Mouse (Mus musculus) intestine, embryonic 16.5 days (tissue): ENCODE results near the gene Igsf10. TPM values are rescaled to one million over a fixed set of nuclear protein-coding genes. Genes with fewer than 3 reads are reported as not detected.
"Not testable (repeated sequence)": the region's sequence is repeated elsewhere in the genome, so short reads cannot be mapped to it uniquely, and the experiment has no call there.

Experiments used
- ATAC-seq: fragments of 200-750 bp; cut with Nextera tagmentation; 2 replicates; pipeline ENCODE4 v1.8.0; 2017; ENCODE audit warnings: moderate TSS enrichment, moderate library complexity
- H3K27ac ChIP-seq: fragments of 300-500 bp; sonication (generic); 2 replicates; pipeline ENCODE4 v1.5.1; 2014; ENCODE audit warnings: mild to moderate bottlenecking, low read length
- H3K27me3 ChIP-seq: fragments of 300-500 bp; sonication (generic); replicated peaks from 2 replicates; pipeline ENCODE4 v1.6.1; 2014; ENCODE audit warnings: low read length, control low read depth, mixed read lengths; ENCODE audit not compliant: control insufficient read depth, insufficient read depth
- H3K36me3 ChIP-seq: fragments of 300-500 bp; sonication (generic); 2 replicates; pipeline ENCODE4 v1.6.1; 2014; ENCODE audit warnings: low read length, control low read depth; ENCODE audit not compliant: control insufficient read depth, insufficient read depth
- H3K4me1 ChIP-seq: fragments of 300-500 bp; sonication (generic); 2 replicates; pipeline ENCODE4 v1.6.1; 2014; ENCODE audit warnings: low read length, control low read depth, mixed read lengths; ENCODE audit not compliant: control insufficient read depth, insufficient read depth
- H3K4me2 ChIP-seq: fragments of 300-500 bp; sonication (generic); 2 replicates; pipeline ENCODE4 v1.6.1; 2014; ENCODE audit warnings: low read depth, low read length, control low read depth
- H3K4me3 ChIP-seq: fragments of 300-500 bp; sonication (generic); 2 replicates; pipeline ENCODE4 v1.5.1; 2014; ENCODE audit warnings: mild to moderate bottlenecking, low read length
- H3K9ac ChIP-seq: fragments of 300-500 bp; sonication (generic); 2 replicates; pipeline ENCODE4 v1.6.1; 2014; ENCODE audit warnings: low read depth, low read length
- H3K9me3 ChIP-seq: fragments of 300-500 bp; sonication (generic); 2 replicates; pipeline ENCODE4 v1.6.1; 2016; ENCODE audit warnings: low read length, control low read depth; ENCODE audit not compliant: control insufficient read depth
- WGBS: fragments of 180-500 bp; shearing (Covaris S2); extraction: QIAGEN DNeasy Blood & Tissue Kit; methylation state at CpG from one replicate; pipeline ENCODE4 v1.1.7; 2014; 5-methylcytosine and 5-hydroxymethylcytosine counted together
- polyA plus RNA-seq: library from polyadenylated mRNA; unstranded; fragments of >200 nt; fragmentation: Nextera tagmentation; extraction: Ambion mirVana; gene quantifications from 2 replicates; pipeline ENCODE4 v1.2.1, GENCODE M21; 2015

Igsf10 gene
- 4.9 and 5.3 TPM in 2 replicates for polyA plus RNA-seq

DNA sequence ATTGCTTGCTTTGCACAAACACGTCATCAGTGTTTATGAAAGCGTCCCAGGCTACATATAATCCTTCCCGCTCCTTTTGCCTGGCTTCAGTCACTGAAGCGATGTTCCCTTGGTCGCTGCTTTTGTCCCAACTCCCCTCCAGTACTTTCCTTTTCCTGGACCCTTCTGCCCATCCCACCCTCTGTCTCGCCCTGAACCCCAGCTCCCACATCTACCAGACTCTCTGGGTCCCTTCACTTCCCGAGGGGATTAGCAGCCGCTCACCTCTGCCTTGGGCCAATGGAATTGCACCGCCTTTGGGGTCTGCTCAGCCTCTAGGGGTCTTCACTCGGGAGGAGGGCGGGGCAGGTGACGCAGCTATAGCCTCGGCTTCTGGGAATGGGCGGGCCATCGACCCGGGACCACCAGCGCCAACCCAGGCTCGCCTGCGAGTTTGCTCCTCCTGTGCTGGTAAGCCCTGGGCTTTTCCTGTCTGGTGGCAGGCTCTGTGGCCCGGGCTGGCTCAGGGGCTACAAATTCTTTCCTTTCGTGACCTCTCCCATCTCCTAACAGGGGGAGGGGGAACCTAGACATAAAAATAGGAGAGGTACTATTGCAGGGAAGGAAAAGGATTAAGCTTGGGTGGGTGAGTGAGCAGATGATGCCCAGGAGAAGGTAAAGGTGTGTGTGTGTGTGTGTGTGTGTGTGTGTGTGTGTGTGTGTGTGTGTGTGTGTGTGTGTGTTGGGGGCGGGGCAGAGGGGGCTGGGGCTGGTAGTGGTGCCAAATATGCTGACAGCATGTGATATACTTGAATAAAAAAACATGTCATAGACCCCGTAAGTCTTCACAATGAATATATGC, at the start of gene Igsf10:
Igsf10 (minus strand) TSS at position 330 of the 841 bp plus-strand sequence.
- H3K27ac ChIP-seq: peak within 1 kb of the TSS; percentile 78
- H3K9me3 ChIP-seq: no peaks in the 10 kb centered on the region
- H3K4me2 ChIP-seq: peak within 1 kb of the TSS; percentile 91
- H3K36me3 ChIP-seq: no peaks in the 10 kb centered on the region
- no peaks in the 10 kb centered on the region for H3K4me1 ChIP-seq
- peak; percentile 91 for ATAC-seq
- peak within 1 kb of the TSS; percentile 77 for H3K4me3 ChIP-seq
- peak within 1 kb of the TSS; percentile 83 for H3K9ac ChIP-seq
- WGBS: 4% methylated on average over 23 of the region's 23 CpGs
- H3K27me3 ChIP-seq: no peaks in the 10 kb centered on the region

DNA sequence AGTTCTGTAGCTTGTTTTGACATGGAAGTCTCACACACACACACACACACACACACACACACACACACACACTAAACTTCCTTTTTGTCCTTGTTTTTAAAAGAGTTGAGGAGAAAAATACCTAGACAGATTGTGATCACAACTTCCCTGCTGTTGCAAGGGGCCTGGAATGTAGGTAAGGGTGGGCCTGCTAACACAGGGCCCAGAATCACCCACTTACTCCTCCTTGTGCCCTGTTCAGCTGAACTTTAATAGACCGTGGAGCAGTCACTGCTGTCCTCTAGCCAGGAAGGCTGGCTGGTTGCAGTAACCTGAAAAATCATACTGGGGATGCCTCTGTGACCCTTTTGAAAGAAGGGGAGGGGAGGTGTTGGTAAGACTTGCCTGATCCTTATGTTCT, 41.4 kb upstream of the Igsf10 start:
- Histone ChIP-seq H3K4me1 (no peaks in the 10 kb centered on the region), H3K27me3 (no peaks in the 10 kb centered on the region), H3K9ac (no peak overlapping the region), H3K4me2 (no peak overlapping the region), H3K4me3 (no peak overlapping the region), H3K36me3 (no peaks in the 10 kb centered on the region), H3K9me3 (no peaks in the 10 kb centered on the region), H3K27ac (no peak overlapping the region)
- 83% methylated on average over 1 of the region's 1 CpGs for WGBS
- ATAC-seq: no peak

GRCm38 (mm10) chr3:59385000-59385399, 40.8 kb upstream of the Igsf10 start:
- Histone ChIP-seq H3K9me3 (no peaks in the 10 kb centered on the region), H3K4me3 (no peak overlapping the region), H3K4me1 (no peaks in the 10 kb centered on the region), H3K36me3 (no peaks in the 10 kb centered on the region), H3K4me2 (no peak overlapping the region), H3K27me3 (no peaks in the 10 kb centered on the region), H3K27ac (no peak overlapping the region), H3K9ac (no peak overlapping the region)
- ATAC-seq: no peak
- WGBS: 87% methylated on average over 3 of the region's 3 CpGs

GRCm38 (mm10) chr3:59384321-59384720, 40.1 kb upstream of the Igsf10 start:
- H3K27me3 ChIP-seq: no peaks in the 10 kb centered on the region
- no peak overlapping the region for H3K27ac ChIP-seq
- ATAC-seq: no peak
- no peaks in the 10 kb centered on the region for H3K36me3 ChIP-seq
- no peak overlapping the region for H3K4me3 ChIP-seq
- no peak overlapping the region for H3K9ac ChIP-seq
- H3K4me2 ChIP-seq: no peak overlapping the region
- H3K9me3 ChIP-seq: no peaks in the 10 kb centered on the region
- 59% methylated on average over 2 of the region's 2 CpGs for WGBS
- no peaks in the 10 kb centered on the region for H3K4me1 ChIP-seq

- ATAC-seq, H3K9ac ChIP-seq, H3K36me3 ChIP-seq, H3K4me3 ChIP-seq, H3K27ac ChIP-seq, H3K9me3 ChIP-seq, H3K4me2 ChIP-seq, H3K4me1 ChIP-seq, H3K27me3 ChIP-seq: not testable (repeated sequence)
- WGBS: 93% methylated on average over 1 of the region's 1 CpGs
These were observed 34.6 kb upstream of the Igsf10 start for GRCm38 (mm10) chr3:59378791-59379190.

GRCm38 (mm10) chr3:59361895-59362294, 17.7 kb upstream of the Igsf10 start:
- H3K4me3 ChIP-seq: no peak overlapping the region
- no peaks in the 10 kb centered on the region for H3K36me3 ChIP-seq
- H3K4me2 ChIP-seq: no peak overlapping the region
- no peaks in the 10 kb centered on the region for H3K9me3 ChIP-seq
- H3K9ac ChIP-seq: no peak overlapping the region
- H3K27me3 ChIP-seq: no peaks in the 10 kb centered on the region
- no peak overlapping the region for H3K27ac ChIP-seq
- no peak for ATAC-seq
- no peaks in the 10 kb centered on the region for H3K4me1 ChIP-seq
- 92% methylated on average over 1 of the region's 1 CpGs for WGBS

DNA sequence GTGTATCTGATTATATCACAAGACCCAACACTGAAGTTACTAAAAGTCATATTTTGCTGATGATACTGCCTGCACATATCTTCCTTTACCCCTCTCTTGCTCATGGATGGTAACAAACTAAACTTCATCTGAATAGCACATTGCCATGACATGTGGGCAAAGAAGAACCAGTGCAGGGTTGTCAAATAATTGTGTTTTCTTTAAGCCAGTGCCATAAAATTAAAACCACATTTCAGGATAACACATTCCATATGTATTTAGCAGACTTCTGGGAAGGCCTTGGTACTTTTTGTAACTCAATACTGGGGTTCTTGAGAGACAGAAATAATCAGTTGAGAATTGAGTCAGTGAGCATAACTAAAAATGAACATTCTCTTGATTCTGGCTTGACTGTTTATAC, 15.9 kb upstream of the Igsf10 start:
- H3K4me1 ChIP-seq: no peaks in the 10 kb centered on the region
- ATAC-seq: no peak
- H3K27ac ChIP-seq: no peak overlapping the region
- no peak overlapping the region for H3K4me2 ChIP-seq
- no peaks in the 10 kb centered on the region for H3K9me3 ChIP-seq
- H3K27me3 ChIP-seq: no peaks in the 10 kb centered on the region
- no peak overlapping the region for H3K4me3 ChIP-seq
- no peaks in the 10 kb centered on the region for H3K36me3 ChIP-seq
- no peak overlapping the region for H3K9ac ChIP-seq

- Histone ChIP-seq H3K4me2 (no peak overlapping the region), H3K36me3 (no peaks in the 10 kb centered on the region), H3K9me3 (no peaks in the 10 kb centered on the region), H3K9ac (no peak overlapping the region), H3K27me3 (no peaks in the 10 kb centered on the region), H3K4me1 (no peaks in the 10 kb centered on the region), H3K27ac (no peak overlapping the region), H3K4me3 (no peak overlapping the region)
- ATAC-seq: no peak
- WGBS: 86% methylated on average over 3 of the region's 3 CpGs
These were observed 10.0 kb upstream of the Igsf10 start for GRCm38 (mm10) chr3:59354156-59354555.

- Histone ChIP-seq H3K4me3 (no peak overlapping the region), H3K36me3 (no peaks in the 10 kb centered on the region), H3K4me2 (no peak overlapping the region), H3K9ac (no peak overlapping the region), H3K4me1 (no peaks in the 10 kb centered on the region), H3K27me3 (no peaks in the 10 kb centered on the region), H3K9me3 (no peaks in the 10 kb centered on the region), H3K27ac (no peak overlapping the region)
- no peak for ATAC-seq
These were observed 7.6 kb upstream of the Igsf10 start for GRCm38 (mm10) chr3:59351768-59352167.

- Histone ChIP-seq H3K27ac (no peak overlapping the region), H3K9ac (no peak overlapping the region), H3K4me2 (peak overlapping the region; percentile 91; the same call in 1 of the 2 replicates), H3K27me3 (no peaks in the 10 kb centered on the region), H3K36me3 (no peaks in the 10 kb centered on the region), H3K4me3 (peak overlapping the region; percentile 77), H3K4me1 (no peaks in the 10 kb centered on the region), H3K9me3 (no peaks in the 10 kb centered on the region)
- 37% methylated on average over 4 of the region's 4 CpGs for WGBS
- 0 out of 2 replicates have a peak, but pooled peaks have one; percentile 45 for ATAC-seq
These were observed 1.2 kb downstream of the Igsf10 start for GRCm38 (mm10) chr3:59343026-59343425.
